Mouse (Mus musculus): ENCODE data around the gene Prss12.

Gene Prss12

DNA sequence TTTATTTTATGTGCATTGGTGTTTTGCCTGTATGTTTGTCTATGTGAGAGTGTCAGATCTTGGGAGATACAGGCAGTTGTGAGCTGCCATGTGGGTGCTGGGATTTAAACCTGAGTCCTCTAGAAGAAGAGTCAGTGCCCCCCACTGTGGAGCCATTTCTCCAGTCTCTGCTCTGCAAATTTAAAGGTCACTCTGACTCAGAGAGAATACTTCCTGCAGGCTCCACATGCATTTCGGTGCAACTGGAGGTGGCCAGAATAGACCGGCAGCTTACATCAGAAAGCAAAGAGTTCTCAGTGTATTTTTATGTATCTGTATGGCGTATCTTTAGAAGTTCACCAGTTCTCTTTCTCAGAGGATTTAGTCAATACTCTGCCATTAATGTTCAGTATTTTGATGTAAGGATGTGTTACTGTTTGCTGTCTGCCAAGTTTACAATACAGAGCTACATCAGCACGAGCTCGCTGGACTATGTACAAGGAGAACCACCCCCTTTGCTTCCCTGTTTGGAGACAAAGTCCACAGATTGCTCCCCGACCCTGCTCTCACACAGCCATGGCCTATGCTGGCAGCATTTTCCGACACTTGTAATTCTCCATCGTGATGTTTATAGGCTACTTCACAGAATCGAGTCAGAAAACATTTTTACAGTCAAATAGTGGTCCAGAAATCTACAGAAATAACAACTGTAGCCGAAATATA is 81.2 kb downstream of the Prss12 start:
- DNase-seq (ENCODE audit: low spot score) = no peak

DNA sequence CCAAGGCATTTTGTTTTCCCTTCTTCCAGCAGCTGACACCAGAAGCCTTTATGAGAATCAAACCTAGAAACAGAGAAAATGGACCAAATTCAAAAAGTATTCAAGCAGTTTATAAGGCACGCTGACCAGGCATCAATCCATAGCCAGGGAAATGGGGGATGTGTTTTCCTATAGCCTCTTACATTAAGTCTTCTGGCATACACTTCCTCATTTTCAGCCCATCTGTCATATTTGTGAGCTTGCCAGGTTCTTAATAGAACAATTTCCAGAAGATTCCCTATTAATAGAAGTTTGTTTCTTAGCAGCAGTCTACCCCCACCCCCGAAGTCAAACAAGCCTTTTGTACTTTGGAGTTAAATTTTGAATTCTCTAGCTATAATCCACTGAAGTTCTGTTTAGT is 84.4 kb downstream of the Prss12 start:
- no peak for DNase-seq (ENCODE audit: low spot score)

- DNase-seq (ENCODE audit: low spot score) = no peak
These were observed 90.6 kb downstream of the Prss12 start for GRCm38 (mm10) chr3:123537279-123537678.

- no peak for DNase-seq (ENCODE audit: low spot score)
These were observed 97.0 kb downstream of the Prss12 start for GRCm38 (mm10) chr3:123543585-123544304.

- DNase-seq (ENCODE audit: low spot score) = no peak
These were observed 103.8 kb downstream of the Prss12 start for GRCm38 (mm10) chr3:123550487-123550886.

DNA sequence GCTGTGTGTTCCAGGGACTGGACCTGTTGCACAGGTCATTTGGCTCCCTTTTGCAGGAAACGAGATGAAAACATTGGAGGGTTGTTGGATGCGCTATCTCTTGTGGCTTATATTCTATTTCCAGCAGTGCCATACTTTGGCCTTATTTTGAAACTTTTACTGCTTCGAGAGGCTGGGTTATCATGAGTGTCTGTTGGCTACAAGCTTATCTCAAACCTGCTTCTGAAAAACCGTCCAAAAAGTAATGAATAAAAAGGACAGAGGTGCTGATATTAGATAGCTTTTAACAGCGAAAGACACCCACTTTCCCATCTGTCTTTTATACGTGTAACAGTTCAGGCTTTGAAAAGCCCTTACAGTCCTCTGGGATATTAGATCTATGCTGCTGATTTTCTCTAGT is 107.2 kb downstream of the Prss12 start:
- DNase-seq (ENCODE audit: low spot score) = no peak

DNA sequence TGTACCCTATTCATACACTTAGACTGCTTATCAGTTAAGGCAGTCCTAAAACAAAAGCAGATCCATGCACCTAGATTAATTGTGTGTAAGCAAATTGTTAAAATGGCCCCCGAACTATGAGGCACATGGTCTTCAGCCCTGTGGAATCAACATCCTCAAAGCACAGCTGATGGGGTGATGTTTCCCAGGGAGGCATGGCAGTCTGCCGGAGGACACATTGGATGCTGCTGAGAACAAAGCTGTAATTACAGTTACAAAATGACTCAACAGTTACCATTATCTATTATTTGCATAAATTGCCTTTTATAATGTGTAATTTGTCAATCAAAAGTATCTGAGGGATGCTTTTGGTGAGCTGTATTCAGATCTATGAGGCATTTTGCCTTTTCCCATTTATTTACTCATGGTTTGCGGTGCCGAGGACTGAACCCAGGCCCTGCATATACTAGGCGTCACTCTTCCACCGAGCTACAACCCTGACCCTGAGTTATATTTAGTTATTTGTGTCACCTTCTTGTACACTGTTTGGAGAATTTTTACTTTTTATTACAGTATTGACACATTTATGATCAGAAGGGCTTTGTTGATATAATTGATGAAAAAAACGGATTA is 108.6 kb downstream of the Prss12 start:
- DNase-seq (ENCODE audit: low spot score) = no peak
